Mouse (Mus musculus) megakaryocyte progenitor cell, adult 5-6 weeks (primary cell): ENCODE data around the gene Gm20604. TPM values are rescaled to one million over a fixed set of nuclear protein-coding genes. Genes with fewer than 3 reads are reported as not detected.

ENCODE experiments used
- total RNA-seq, 2 experiments: library from RNA; stranded (forward) in 1 of 2; stranded (reverse) in 1 of 2; fragments of 157-497, 149-512 nt in 1 of 2; fragments of 200-1000 nt in 1 of 2; gene quantifications; 2 replicates each; pipeline versions ENCODE4 v1.2.3 to v1.2.4; 2015 to 2017

Gene Gm20604
- total RNA-seq, 2 experiments from 2014 or later, result 10.2 to 16.7 TPM

Other genes starting within 250 kb of the Gm20604 start
- not detected in 2 replicates for gene Chga, start 203.7 kb downstream of the Gm20604 start, total RNA-seq (2015)
- not detected in 2 replicates for gene Chga, start 203.7 kb downstream of the Gm20604 start, total RNA-seq (2017)
- gene Itpk1, start 53.7 kb downstream of the Gm20604 start, total RNA-seq (2015), result 8.6 and 10.5 TPM in 2 replicates
- 15.1 and 15.3 TPM in 2 replicates for gene Itpk1, start 53.7 kb downstream of the Gm20604 start, total RNA-seq (2017)
- 8.0 and 13.3 TPM in 2 replicates for gene Moap1, start 15.0 kb downstream of the Gm20604 start, total RNA-seq (2015)
- gene Moap1, start 15.0 kb downstream of the Gm20604 start, total RNA-seq (2017), result 2.7 and 10.3 TPM in 2 replicates
- gene Tmem251, start 14.9 kb downstream of the Gm20604 start, total RNA-seq (2015), result 8.0 and 10.6 TPM in 2 replicates
- 8.3 and 8.8 TPM in 2 replicates for gene Tmem251, start 14.9 kb downstream of the Gm20604 start, total RNA-seq (2017)
- not detected in 2 replicates for gene Gm28051, start 907 bp downstream of the Gm20604 start, total RNA-seq (2015)
- not detected in 2 replicates for gene Gm28051, start 907 bp downstream of the Gm20604 start, total RNA-seq (2017)
- 19.6 and 19.7 TPM in 2 replicates for gene Gon7, start 869 bp downstream of the Gm20604 start, total RNA-seq (2015)
- gene Gon7, start 869 bp downstream of the Gm20604 start, total RNA-seq (2017), result 17.5 and 18.0 TPM in 2 replicates
- gene Ubr7, start 705 bp downstream of the Gm20604 start, total RNA-seq (2015), result 29.3 and 32.4 TPM in 2 replicates
- gene Ubr7, start 705 bp downstream of the Gm20604 start, total RNA-seq (2017), result 47.7 and 55.2 TPM in 2 replicates
- 16.5 and 18.7 TPM in 2 replicates for gene Btbd7, start 119.8 kb upstream of the Gm20604 start, total RNA-seq (2015)
- 17.2 and 20.0 TPM in 2 replicates for gene Btbd7, start 119.8 kb upstream of the Gm20604 start, total RNA-seq (2017)
- not detected in 2 replicates for gene Cox8c, start 140.6 kb upstream of the Gm20604 start, total RNA-seq (2015)
- not detected in 2 replicates for gene Cox8c, start 140.6 kb upstream of the Gm20604 start, total RNA-seq (2017)
- gene Unc79, start 190.2 kb upstream of the Gm20604 start, total RNA-seq (2015), result 0.02 TPM in 2 replicates
- gene Unc79, start 190.2 kb upstream of the Gm20604 start, total RNA-seq (2017), result under 0.01 TPM in 1 of 2 replicates, not detected in the other